Mouse (Mus musculus) 416B (cell line): ENCODE data around the gene Ccdc18.
"Not testable (repeated sequence)": the region's sequence is repeated elsewhere in the genome, so short reads cannot be mapped to it uniquely, and the experiment has no call there.

ENCODE experiments used
- DNase-seq: peaks from one replicate; pipeline ENCODE4 v3.0.0; 2011; ENCODE audit warnings: low read depth

Ccdc18 gene

DNA sequence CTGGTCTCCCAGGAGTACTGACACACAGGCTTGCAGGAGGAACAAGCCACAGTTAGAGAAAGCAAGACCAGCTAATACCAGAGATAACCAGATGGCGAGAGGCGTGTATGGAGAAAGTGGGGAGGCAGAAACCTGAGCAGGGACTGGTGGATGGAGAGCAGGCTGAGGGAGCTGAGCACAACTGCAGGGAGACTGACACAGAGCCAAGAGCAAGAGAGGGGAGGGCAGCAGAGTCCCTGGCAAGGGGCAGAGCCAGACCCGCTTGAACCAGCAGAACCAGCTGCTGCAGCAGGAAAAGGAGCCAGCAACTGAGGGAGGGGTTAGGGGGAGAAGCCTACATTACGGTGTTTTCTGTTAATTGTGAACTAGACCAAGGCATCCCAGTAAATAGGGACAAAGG lies 130.0 kb downstream of the Ccdc18 start:
- no peak for DNase-seq

DNA sequence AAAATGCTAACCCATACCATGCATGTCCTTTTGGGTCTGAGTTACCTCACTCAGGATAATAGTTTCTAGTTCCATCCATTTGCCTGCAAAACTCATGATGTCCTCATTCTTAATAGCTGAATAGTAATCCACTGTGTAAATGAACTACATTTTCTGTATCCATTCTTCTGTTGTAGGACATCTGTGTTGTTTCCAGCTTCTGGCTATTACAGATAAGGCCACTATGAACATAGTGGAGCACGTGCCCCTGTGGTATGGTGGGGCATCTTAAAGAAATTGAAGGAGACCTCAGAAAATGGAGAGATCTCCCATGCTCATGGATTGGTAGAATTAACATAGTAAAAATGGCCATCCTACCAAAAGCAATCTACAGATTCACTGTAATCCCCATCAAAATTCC lies 131.1 kb downstream of the Ccdc18 start:
- DNase-seq: not testable (repeated sequence)

DNA sequence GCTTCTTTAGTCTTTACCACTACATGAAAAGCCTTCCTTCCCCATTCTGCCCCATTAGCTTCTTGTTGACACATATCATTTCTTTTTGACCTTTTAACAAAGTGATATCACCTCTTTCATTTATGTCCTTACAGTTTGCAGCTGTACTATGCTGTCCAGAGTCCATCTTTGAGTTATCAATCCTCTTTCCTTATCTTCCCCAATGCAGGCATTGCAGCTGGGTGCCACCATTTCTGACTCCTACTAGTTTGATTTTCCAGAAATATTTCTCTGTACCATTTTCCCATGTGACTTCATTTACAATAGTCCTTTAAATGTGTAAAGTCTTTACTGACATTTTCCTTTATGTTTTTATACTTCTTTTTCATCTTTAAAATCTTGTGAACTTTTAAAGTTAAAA lies 134.3 kb downstream of the Ccdc18 start:
- DNase-seq: no peak

DNA sequence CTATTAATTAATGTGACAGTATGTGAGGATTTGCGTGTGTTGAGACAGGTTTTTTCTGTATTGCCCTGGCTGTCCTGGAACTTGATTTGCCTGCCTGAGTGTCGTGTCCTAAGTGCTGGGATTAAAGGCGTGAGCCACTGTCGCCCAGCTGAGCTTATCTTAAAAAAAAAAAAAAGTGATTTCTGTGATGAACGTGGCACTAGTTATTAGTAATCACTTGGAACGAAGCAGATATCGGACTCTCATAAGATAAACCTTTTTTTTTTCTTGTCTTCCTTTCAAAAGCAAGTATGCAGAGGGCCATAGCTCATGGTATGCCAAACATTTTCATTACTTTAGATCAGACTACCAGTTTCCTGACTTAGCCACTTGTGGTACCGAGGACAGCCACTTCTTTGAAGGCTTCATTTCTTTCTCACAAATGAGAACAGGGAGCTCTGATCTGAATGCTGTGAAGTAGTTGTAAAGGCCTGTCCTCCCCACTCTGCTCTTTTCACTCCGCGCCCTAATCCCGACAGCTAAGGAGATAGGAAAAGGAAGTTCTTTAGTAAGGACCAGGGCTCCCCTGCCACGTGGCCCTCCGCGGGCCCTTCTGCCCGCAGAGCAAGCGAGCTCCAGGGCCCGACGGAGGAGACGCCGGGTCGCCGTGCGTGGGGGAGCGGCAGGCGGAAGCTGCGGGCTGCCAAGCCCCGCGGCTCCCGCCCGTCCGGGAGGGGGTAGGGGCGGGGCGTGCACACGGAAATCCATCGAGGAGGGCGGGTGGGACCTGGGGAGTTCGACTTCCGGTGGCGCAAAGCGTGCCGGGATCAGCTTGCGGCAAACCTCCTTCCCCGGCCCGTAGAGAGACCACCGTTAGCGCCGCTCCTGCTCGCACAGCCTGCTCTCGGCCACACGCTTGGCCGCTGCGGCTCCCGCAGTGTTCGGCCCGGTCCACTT lies 135.7 kb downstream of the Ccdc18 start, which contains the start of gene Dr1:
Gene Dr1 (plus strand): TSS at position 771 of the 936 bp plus-strand sequence.
- peak; percentile 92 for DNase-seq

DNA sequence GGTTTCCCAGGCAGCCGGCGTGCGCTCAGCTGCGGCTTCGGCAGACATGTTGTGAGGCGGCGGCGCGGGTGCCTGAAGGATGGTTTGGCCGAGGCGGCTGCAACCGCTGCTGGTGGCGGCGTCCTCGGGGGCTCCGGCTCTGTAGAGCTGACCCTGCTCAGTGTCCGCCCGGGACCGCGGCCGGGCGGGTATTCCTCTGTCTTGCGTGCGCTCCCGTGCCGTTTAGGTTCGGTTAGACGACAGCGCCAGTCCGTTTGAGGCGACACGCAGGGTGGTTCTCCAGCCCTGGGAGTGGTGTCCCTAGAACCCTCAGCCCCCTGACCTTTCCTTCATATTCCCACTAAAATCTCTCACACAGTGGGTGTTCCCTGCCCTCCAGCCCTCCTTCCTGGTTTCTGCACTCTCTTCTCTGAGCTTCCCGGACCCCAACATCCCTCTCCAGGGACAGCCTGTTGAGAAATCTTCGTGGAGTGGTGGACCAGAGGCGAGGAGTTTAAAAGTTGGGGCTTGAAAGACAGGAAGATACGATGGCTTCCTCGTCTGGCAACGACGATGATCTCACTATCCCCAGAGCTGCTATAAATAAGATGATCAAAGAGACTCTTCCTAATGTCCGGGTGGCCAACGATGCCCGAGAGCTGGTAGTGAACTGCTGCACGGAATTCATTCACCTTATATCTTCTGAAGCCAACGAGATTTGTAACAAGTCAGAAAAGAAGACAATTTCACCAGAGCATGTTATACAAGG lies 136.6 kb downstream of the Ccdc18 start:
- DNase-seq: peak; percentile 58

DNA sequence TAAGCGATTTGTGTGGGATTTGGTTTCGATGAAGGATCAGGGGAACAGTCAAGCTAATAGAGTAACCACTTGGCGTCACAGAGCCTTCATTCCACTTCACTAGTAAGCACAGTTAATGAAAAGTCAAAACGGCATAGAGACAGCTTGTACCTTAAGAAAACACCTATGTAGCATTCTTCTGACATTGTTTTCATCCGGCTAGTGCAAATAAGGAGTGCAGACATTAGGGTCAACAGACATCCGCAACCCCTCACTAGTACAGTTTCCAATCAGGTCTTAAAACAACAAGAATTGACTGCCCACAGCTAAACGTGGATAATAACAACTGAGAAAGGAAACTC lies 137.1 kb downstream of the Ccdc18 start:
- DNase-seq: no peak

DNA sequence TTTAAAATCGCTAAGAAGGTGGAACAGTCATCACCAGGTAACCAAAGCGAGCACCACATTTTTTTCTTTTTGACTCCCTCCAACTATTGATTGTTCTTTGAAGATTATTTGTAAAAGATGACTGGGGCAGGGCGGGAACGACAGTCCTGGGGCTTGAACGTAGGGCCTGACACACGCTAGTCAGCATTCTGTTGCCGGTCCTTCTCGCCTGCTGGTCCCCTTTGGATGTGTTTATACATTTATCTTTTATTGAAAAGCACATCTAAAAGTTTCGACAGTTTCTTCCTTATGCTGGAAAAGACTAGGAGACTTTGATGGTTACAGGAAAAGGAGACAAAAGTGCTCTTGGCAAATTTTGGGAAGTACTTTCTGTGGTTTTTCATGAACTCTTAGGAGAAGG lies 137.7 kb downstream of the Ccdc18 start:
- DNase-seq: peak; percentile 44

DNA sequence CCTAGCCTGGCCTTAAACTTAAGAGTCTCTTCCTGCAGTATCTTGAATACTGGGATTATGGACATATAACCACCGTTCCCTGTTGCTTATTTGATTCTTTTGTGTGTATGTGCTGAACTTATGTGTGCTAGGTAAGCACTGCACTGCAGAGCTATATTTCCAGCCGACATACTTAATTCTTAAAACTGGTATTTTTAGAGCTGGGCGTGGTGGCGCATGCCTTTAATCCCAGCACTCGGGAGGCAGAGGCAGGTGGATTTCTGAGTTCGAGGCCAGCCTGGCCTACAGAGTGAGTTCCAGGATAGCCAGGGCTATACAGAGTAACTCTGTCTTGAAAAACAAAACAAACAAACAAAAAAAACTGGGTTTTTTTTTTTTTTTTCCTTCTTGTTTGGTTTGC lies 138.7 kb downstream of the Ccdc18 start:
- DNase-seq: not testable (repeated sequence)
